In genomic region chrX:11797870-11798269, GRCm38 (mm10) we compare ENCODE assay signal across 8 mouse cellular contexts.
DNase-seq lines count a peak whose midpoint lies in the region; ATAC-seq lines count a peak whose summit lies in the region.

No protein-coding gene starts in this region.

- DNase-seq in gastrocnemius, adult 18-20 months (ENCODE audit: low spot score), result peak; percentile 38
- DNase-seq in gastrocnemius, postnatal 14 days, result no peak
- peak; percentile 30 to 67 for DNase-seq in cerebellum, postnatal 10 days
- peak; percentile 33 to 41 for DNase-seq in layer of hippocampus, postnatal 36 days
- DNase-seq in neural tube, embryonic 11.5 days (ENCODE audit: low spot score), result peak; percentile 72
- no peak for DNase-seq in thymus, postnatal 10 days (ENCODE audit: low spot score in 2 of 2)
- no peak for DNase-seq in MN1 (ENCODE audit: low spot score)

- intact Hi-C loops in gastrocnemius, postnatal 14 days (cut with DNase I; ENCODE audit: low total_unique reads), result no loop called here

- WGBS in heart, embryonic 13.5 days, result 19% methylated on average over 11 of the region's 11 CpGs
- 10% methylated on average over 10 of the region's 11 CpGs for WGBS in neural tube, embryonic 11.5 days

- H3K4me2 ChIP-seq in heart, embryonic 13.5 days, result no peak overlapping the region; the same call in 1 of the 2 replicates
- no peak overlapping the region for H3K4me2 ChIP-seq in neural tube, embryonic 11.5 days (ENCODE audit: low read depth)

- no peaks in the 10 kb centered on the region for H3K9me3 ChIP-seq in heart, embryonic 13.5 days
- no peaks in the 10 kb centered on the region for H3K9me3 ChIP-seq in neural tube, embryonic 11.5 days (ENCODE audit: control insufficient read depth, low read length)

- H3K36me3 ChIP-seq in heart, embryonic 13.5 days, result no peaks in the 10 kb centered on the region
- no peaks in the 10 kb centered on the region for H3K36me3 ChIP-seq in neural tube, embryonic 11.5 days (ENCODE audit: control insufficient read depth, insufficient read depth, low read length)

- H3K27me3 ChIP-seq in heart, embryonic 13.5 days (replicated peaks), result peaks cover 19% of the 10 kb centered on the region
- 0 out of 2 replicates have a peak, but pooled peaks cover 3% of the 10 kb centered on the region for H3K27me3 ChIP-seq in neural tube, embryonic 11.5 days (ENCODE audit: control insufficient read depth, insufficient read depth, low read length)

- ATAC-seq in heart, embryonic 13.5 days (ENCODE audit: extremely low read depth, insufficient number of reproducible peaks, low FRiP score, low TSS enrichment), result no peak
- ATAC-seq in neural tube, embryonic 11.5 days (ENCODE audit: insufficient read depth, low FRiP score, low TSS enrichment), result peak; percentile 72; the same call in 1 of the 2 replicates

- peaks cover 17% of the 10 kb centered on the region for H3K4me1 ChIP-seq in heart, embryonic 13.5 days
- H3K4me1 ChIP-seq in neural tube, embryonic 11.5 days (ENCODE audit: control insufficient read depth, insufficient read depth, low read length), result no peaks in the 10 kb centered on the region

- peak overlapping the region; percentile 39 for H3K27ac ChIP-seq in heart, embryonic 13.5 days (replicated peaks)
- peak overlapping the region; percentile 27; the same call in 1 of the 2 replicates for H3K27ac ChIP-seq in neural tube, embryonic 11.5 days (ENCODE audit: low read depth, low read length)

- H3K4me3 ChIP-seq in heart, embryonic 13.5 days, result no peak overlapping the region
- no peak overlapping the region for H3K4me3 ChIP-seq in neural tube, embryonic 11.5 days (ENCODE audit: low read depth, low read length)

- H3K9ac ChIP-seq in heart, embryonic 13.5 days, result no peak overlapping the region
- H3K9ac ChIP-seq in neural tube, embryonic 11.5 days (ENCODE audit: low read length), result no peak overlapping the region

Comparison
In these comparisons a context has a peak if more than half of its experiments do, and no peak if none do; other contexts are left out.
1. DNase-seq: peak in gastrocnemius, adult 18-20 months (single experiment), cerebellum, postnatal 10 days (2 of 2), layer of hippocampus, postnatal 36 days (2 of 2) and neural tube, embryonic 11.5 days (single experiment); none in gastrocnemius, postnatal 14 days (single experiment), thymus, postnatal 10 days (0 of 2) and MN1 (single experiment).